Mouse (Mus musculus): Measurements from ENCODE around the gene Fndc1. TPM values are rescaled to one million over a fixed set of nuclear protein-coding genes. Genes with fewer than 3 reads are reported as not detected.

The Fndc1 gene
- 22.4 and 22.5 TPM in 2 replicates for polyA plus RNA-seq (2014; fragmentation: Nextera tagmentation; extraction: Ambion mirVana)

DNA sequence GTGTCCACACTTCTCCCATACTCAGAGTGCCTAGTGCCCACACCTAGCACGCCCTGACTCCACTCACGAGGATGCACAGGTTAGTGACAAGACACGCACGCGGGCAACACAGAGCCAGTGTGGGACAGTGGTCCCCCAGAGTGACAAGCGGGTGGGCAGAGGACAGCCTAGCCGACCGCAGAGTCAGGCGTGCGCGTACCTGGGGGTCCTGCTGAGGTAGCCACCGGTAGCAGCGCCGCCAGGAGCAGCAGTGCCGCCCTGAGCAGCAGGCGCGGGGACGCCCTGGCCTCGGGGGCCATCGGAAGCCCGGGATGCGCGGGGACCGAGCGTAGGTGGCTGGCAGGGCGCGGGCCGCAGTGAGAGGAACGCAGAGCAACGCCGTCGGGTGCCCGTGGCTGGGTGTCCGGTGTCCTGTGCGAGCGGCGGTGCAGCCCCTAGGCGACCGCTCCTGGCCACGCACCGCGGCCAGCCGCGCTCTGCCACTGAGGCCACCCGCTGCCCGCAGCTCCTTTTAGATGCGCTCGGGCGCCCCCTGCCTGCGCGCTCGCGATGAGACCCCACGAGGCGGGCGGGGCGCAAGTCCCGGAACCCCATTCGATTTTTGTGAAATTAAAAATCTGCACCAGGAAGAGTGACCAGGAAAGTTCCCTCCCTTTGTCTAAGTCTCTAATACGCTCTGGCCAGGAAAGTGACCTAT lies at the start of gene Fndc1:
Gene Fndc1, minus strand, starts transcription at position 484 of the 697 bp plus-strand sequence.
- no peak within 1 kb of the TSS for H3K27ac ChIP-seq (ENCODE audit: low read length)
- no peaks in the 10 kb centered on the region for H3K9me3 ChIP-seq (ENCODE audit: control insufficient read depth, low read depth, low read length)
- peaks cover 3% of the 10 kb centered on the region; the same call in 1 of the 2 replicates for H3K4me1 ChIP-seq (ENCODE audit: control insufficient read depth, insufficient read depth, low read length)
- H3K9ac ChIP-seq (replicated peaks; ENCODE audit: low read depth, low read length) = peak within 1 kb of the TSS; percentile 15; the same call in 1 of the 2 replicates
- 2% methylated on average over 51 of the region's 60 CpGs for WGBS
- no peaks in the 10 kb centered on the region for H3K36me3 ChIP-seq (ENCODE audit: control insufficient read depth, insufficient read depth, low read length)
- peak; percentile 72; the same call in 1 of the 2 replicates for ATAC-seq (ENCODE audit: insufficient number of reproducible peaks, insufficient read depth, low FRiP score, low read depth)
- H3K27me3 ChIP-seq (ENCODE audit: control insufficient read depth, insufficient read depth, low read length) = peaks cover 5% of the 10 kb centered on the region; the same call in 1 of the 2 replicates
- H3K4me3 ChIP-seq (ENCODE audit: low read depth, low read length) = peak within 1 kb of the TSS; percentile 44
- H3K4me2 ChIP-seq (replicated peaks; ENCODE audit: low read depth, low read length) = peak within 1 kb of the TSS; percentile 88

DNA sequence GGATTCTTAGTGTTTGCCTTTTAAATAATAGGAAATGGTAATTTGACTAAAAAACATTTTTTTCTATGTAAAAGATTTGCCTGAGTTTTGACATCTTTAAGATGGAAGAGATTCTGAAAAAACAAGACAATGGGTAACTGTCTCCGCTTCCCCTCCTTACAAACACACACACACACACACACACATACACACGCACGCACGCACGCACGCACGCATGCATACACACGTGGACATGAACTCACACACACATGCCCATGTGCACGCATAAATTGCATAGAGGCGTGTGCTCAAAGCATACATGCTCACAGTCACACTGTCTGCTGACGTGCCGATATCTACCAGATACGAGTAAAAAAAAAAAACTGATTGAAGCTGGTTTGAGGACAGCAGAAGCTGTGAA lies 49.4 kb upstream of the Fndc1 start:
- H3K4me1 ChIP-seq (ENCODE audit: control insufficient read depth, insufficient read depth, low read length) = no peaks in the 10 kb centered on the region
- whole genome bisulfite sequencing = 88% methylated on average over 13 of the region's 13 CpGs
- no peak overlapping the region for H3K4me3 ChIP-seq (ENCODE audit: low read depth, low read length)
- H3K36me3 ChIP-seq (ENCODE audit: control insufficient read depth, insufficient read depth, low read length) = no peaks in the 10 kb centered on the region
- no peak for ATAC-seq (ENCODE audit: insufficient number of reproducible peaks, insufficient read depth, low FRiP score, low read depth)
- no peaks in the 10 kb centered on the region for H3K27me3 ChIP-seq (ENCODE audit: control insufficient read depth, insufficient read depth, low read length)
- H3K9me3 ChIP-seq (ENCODE audit: control insufficient read depth, low read depth, low read length) = no peaks in the 10 kb centered on the region
- H3K9ac ChIP-seq (replicated peaks; ENCODE audit: low read depth, low read length) = no peak overlapping the region
- H3K27ac ChIP-seq (ENCODE audit: low read length) = no peak overlapping the region
- H3K4me2 ChIP-seq (replicated peaks; ENCODE audit: low read depth, low read length) = no peak overlapping the region

DNA sequence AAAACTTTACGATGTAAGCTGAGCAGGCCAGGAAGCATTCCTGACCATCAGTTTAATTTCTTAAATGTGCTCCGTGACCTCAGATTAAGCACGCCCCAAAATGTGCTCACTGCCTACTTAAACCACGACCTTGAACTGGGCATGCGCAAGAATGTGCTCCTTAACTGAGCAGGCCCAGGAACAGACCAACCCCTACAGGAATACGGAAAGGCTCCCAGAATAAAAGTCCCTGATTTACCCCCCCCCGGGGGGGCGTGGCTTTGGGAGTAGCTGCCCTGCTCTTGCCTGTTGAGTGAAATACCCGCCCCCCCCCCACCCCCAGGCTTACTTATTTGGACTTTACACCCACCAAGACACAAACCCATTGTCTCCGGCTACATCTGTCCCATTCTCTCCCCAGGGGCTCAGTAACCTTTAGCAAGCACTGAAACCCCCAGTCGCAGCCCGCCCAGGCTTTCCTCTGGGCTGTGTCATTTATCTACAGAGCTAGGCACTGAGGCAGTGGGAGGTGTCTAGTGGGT lies 48.9 kb upstream of the Fndc1 start:
- no peaks in the 10 kb centered on the region for H3K27me3 ChIP-seq (ENCODE audit: control insufficient read depth, insufficient read depth, low read length)
- WGBS = 39% methylated on average over 12 of the region's 12 CpGs
- no peak overlapping the region for H3K9ac ChIP-seq (replicated peaks; ENCODE audit: low read depth, low read length)
- H3K4me2 ChIP-seq (replicated peaks; ENCODE audit: low read depth, low read length) = no peak overlapping the region
- no peak overlapping the region for H3K27ac ChIP-seq (ENCODE audit: low read length)
- no peak for ATAC-seq (ENCODE audit: insufficient number of reproducible peaks, insufficient read depth, low FRiP score, low read depth)
- H3K36me3 ChIP-seq (ENCODE audit: control insufficient read depth, insufficient read depth, low read length) = no peaks in the 10 kb centered on the region
- H3K9me3 ChIP-seq (ENCODE audit: control insufficient read depth, low read depth, low read length) = no peaks in the 10 kb centered on the region
- no peak overlapping the region for H3K4me3 ChIP-seq (ENCODE audit: low read depth, low read length)
- no peaks in the 10 kb centered on the region for H3K4me1 ChIP-seq (ENCODE audit: control insufficient read depth, insufficient read depth, low read length)

DNA sequence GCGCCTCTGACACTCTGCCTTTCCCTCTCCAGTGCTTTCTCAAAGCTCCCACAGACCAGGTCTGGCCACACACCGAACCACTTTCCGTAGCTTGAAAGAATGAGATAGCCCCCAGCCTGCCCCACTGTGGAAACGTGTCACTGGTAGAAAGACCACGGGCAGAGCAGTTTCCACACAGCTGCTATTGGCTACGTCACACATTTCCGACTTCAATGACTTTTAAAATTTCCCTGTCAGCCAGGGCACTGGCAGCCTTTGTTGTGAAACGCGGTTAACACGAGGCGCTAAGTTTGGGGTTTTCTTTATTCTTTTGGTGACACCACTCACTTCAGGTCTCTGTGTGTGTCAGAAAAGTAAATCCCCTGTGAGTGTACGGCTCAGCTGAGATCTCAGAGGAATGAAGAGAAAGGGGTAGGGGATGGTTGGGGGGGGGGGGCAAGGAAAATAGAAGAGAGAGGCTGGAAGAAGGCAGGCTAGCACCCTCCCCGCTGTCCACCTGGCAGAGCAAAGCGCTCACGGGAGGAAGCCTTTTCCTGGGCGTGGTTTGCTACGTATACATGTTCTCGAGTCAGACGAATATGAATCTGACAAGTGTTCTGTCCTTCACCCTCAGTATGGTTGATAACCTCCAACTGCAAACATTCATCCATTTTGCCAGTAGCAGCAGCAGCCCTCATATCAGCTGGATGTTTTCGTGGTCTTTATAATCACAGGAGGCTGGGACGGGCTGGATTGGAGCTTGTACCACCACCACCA lies 47.9 kb upstream of the Fndc1 start:
- Histone ChIP-seq H3K36me3 (ENCODE audit: control insufficient read depth, insufficient read depth, low read length) (no peaks in the 10 kb centered on the region), H3K4me1 (ENCODE audit: control insufficient read depth, insufficient read depth, low read length) (no peaks in the 10 kb centered on the region), H3K4me2 (replicated peaks; ENCODE audit: low read depth, low read length) (no peak overlapping the region), H3K27ac (ENCODE audit: low read length) (no peak overlapping the region), H3K4me3 (ENCODE audit: low read depth, low read length) (no peak overlapping the region), H3K9ac (replicated peaks; ENCODE audit: low read depth, low read length) (no peak overlapping the region), H3K27me3 (ENCODE audit: control insufficient read depth, insufficient read depth, low read length) (no peaks in the 10 kb centered on the region), H3K9me3 (ENCODE audit: control insufficient read depth, low read depth, low read length) (no peaks in the 10 kb centered on the region)
- WGBS = 68% methylated on average over 21 of the region's 21 CpGs
- ATAC-seq (ENCODE audit: insufficient number of reproducible peaks, insufficient read depth, low FRiP score, low read depth) = no peak

DNA sequence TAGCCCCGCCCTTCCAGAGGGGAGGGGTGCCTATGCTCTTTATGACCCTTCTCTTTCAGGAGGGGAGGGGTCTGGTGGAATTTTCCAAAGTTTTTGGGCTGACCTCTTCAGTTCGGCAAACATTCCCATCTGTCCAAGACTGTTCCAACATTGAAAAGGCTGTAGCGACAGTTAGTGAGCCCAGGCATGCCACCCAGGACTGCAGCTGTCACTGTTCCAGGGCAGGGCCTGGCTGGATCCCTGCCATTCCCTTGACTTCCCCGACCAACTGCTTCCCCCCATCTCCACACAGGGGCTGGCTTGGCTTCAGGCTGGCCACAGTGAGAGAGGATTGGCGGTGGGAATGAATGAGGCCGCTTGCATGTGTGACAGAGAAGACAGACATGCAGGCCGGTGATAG lies 46.3 kb upstream of the Fndc1 start:
- no peak overlapping the region for H3K27ac ChIP-seq (ENCODE audit: low read length)
- no peak for ATAC-seq (ENCODE audit: insufficient number of reproducible peaks, insufficient read depth, low FRiP score, low read depth)
- WGBS = 72% methylated on average over 7 of the region's 7 CpGs
- no peak overlapping the region for H3K4me3 ChIP-seq (ENCODE audit: low read depth, low read length)
- H3K36me3 ChIP-seq (ENCODE audit: control insufficient read depth, insufficient read depth, low read length) = no peaks in the 10 kb centered on the region
- H3K27me3 ChIP-seq (ENCODE audit: control insufficient read depth, insufficient read depth, low read length) = no peaks in the 10 kb centered on the region
- H3K4me2 ChIP-seq (replicated peaks; ENCODE audit: low read depth, low read length) = no peak overlapping the region
- H3K4me1 ChIP-seq (ENCODE audit: control insufficient read depth, insufficient read depth, low read length) = no peaks in the 10 kb centered on the region
- no peak overlapping the region for H3K9ac ChIP-seq (replicated peaks; ENCODE audit: low read depth, low read length)
- no peaks in the 10 kb centered on the region for H3K9me3 ChIP-seq (ENCODE audit: control insufficient read depth, low read depth, low read length)

DNA sequence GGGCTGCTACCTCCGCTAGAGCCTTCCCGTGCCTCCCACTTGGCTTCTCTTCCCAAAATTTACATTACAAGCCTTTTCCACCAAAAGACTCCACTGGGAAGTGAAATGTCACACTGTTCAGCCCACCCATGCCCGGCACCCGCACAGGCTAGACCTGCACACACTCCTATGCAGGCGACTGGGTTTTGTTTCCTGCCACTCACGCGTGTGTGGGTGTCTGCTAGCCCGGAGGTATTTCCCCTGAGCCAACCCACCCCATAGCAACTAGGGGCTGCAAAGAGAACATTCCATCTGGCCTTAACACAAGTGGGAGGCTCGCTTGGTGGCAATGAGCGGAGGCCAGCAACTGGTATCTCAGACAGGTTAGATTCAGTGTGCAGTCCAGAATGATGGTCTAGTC lies 44.7 kb upstream of the Fndc1 start:
- Histone ChIP-seq H3K4me3 (ENCODE audit: low read depth, low read length) (no peak overlapping the region), H3K9ac (replicated peaks; ENCODE audit: low read depth, low read length) (no peak overlapping the region), H3K36me3 (ENCODE audit: control insufficient read depth, insufficient read depth, low read length) (no peaks in the 10 kb centered on the region), H3K4me1 (ENCODE audit: control insufficient read depth, insufficient read depth, low read length) (no peaks in the 10 kb centered on the region), H3K4me2 (replicated peaks; ENCODE audit: low read depth, low read length) (no peak overlapping the region), H3K27ac (ENCODE audit: low read length) (no peak overlapping the region), H3K27me3 (ENCODE audit: control insufficient read depth, insufficient read depth, low read length) (no peaks in the 10 kb centered on the region), H3K9me3 (ENCODE audit: control insufficient read depth, low read depth, low read length) (no peaks in the 10 kb centered on the region)
- WGBS = 84% methylated on average over 10 of the region's 10 CpGs
- ATAC-seq (ENCODE audit: insufficient number of reproducible peaks, insufficient read depth, low FRiP score, low read depth) = no peak

DNA sequence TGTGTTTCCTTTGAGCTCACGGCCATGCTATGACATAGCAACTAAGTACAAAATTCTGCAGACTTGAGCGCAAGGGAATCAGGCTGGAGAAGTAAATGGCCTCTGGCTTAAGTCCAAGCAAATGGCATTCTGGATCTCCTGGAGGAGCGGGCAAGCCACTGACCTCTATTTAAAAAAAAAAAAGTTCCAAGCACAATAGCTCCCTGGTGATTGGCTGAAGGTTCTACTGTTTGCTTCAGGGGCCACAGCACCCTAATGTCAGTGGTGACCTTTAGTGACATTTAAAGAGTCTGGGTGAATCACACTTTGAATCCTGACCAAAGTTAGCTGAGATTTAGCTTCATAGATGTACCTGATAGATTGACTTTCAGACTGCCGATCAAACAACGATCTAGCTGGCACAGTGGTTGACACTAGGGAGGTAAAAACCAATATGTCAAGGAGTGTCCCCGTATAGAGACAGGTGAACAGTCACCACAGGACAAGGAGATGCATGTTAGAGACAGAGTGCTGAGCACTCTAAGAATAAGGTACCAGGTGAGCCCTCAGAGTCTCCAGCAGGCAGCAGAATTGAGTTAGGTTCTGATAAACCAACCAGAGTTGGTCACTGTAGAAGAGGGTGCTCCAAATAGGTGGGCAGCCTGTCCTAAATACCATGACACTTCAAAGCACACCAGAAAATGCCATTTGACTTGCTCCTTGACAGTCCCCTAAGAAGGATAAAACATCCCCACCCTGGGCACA lies 43.9 kb upstream of the Fndc1 start:
- no peaks in the 10 kb centered on the region for H3K4me1 ChIP-seq (ENCODE audit: control insufficient read depth, insufficient read depth, low read length)
- H3K4me2 ChIP-seq (replicated peaks; ENCODE audit: low read depth, low read length) = no peak overlapping the region
- H3K4me3 ChIP-seq (ENCODE audit: low read depth, low read length) = no peak overlapping the region
- no peaks in the 10 kb centered on the region for H3K27me3 ChIP-seq (ENCODE audit: control insufficient read depth, insufficient read depth, low read length)
- no peak overlapping the region for H3K27ac ChIP-seq (ENCODE audit: low read length)
- H3K9ac ChIP-seq (replicated peaks; ENCODE audit: low read depth, low read length) = no peak overlapping the region
- H3K36me3 ChIP-seq (ENCODE audit: control insufficient read depth, insufficient read depth, low read length) = no peaks in the 10 kb centered on the region
- ATAC-seq (ENCODE audit: insufficient number of reproducible peaks, insufficient read depth, low FRiP score, low read depth) = no peak
- no peaks in the 10 kb centered on the region for H3K9me3 ChIP-seq (ENCODE audit: control insufficient read depth, low read depth, low read length)
- 77% methylated on average over 6 of the region's 6 CpGs for WGBS

DNA sequence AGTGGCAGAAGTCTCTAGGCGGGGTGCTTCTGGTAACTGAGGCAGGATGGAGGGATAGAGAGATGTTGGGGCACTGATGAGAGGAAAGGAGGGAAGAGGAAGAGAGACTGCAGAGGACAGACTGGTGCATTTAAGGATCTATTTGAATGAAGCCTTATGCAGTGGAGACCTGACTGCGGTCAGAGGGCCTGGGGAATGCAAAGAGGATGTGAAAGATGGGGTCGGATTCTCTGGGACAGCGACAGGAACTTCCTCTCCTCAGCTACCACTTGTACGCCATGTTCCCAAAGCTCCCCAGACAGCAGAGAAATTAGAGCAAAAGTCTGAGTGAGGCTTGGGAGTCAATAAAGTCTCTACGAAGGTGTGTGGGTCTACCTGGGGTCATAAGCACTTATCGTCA lies 42.0 kb upstream of the Fndc1 start:
- no peak for ATAC-seq (ENCODE audit: insufficient number of reproducible peaks, insufficient read depth, low FRiP score, low read depth)
- no peak overlapping the region for H3K27ac ChIP-seq (ENCODE audit: low read length)
- no peaks in the 10 kb centered on the region for H3K27me3 ChIP-seq (ENCODE audit: control insufficient read depth, insufficient read depth, low read length)
- no peak overlapping the region for H3K4me3 ChIP-seq (ENCODE audit: low read depth, low read length)
- no peaks in the 10 kb centered on the region for H3K9me3 ChIP-seq (ENCODE audit: control insufficient read depth, low read depth, low read length)
- H3K4me2 ChIP-seq (replicated peaks; ENCODE audit: low read depth, low read length) = no peak overlapping the region
- no peaks in the 10 kb centered on the region for H3K4me1 ChIP-seq (ENCODE audit: control insufficient read depth, insufficient read depth, low read length)
- H3K36me3 ChIP-seq (ENCODE audit: control insufficient read depth, insufficient read depth, low read length) = no peaks in the 10 kb centered on the region
- WGBS = 71% methylated on average over 7 of the region's 7 CpGs
- H3K9ac ChIP-seq (replicated peaks; ENCODE audit: low read depth, low read length) = no peak overlapping the region

Measured in stomach, embryonic 14.5 days (tissue).